Mouse (Mus musculus): ENCODE measurements at regions not wholly inside any gene's neighbourhood (a gene's known extent, or its start where the extent isn't known, plus 50 kb on each side); places are given as distances from the start of the nearest gene placed in this dataset.

GRCm38 (mm10) chr14:47877771-47878443 lies 229.7 kb downstream of the Ktn1 start:
- no peak for TF ChIP-seq CTCF (IDR thresholded peaks at IDR 0.05; ENCODE audit: control insufficient read depth, insufficient read depth, insufficient replicate concordance, low read depth, low read length)
- no peak for TF ChIP-seq POLR2A (IDR thresholded peaks at IDR 0.05; ENCODE audit: control insufficient read depth, low read depth, low read length)
